Mouse (Mus musculus): Measurements from ENCODE around the gene Thra.

DNA sequence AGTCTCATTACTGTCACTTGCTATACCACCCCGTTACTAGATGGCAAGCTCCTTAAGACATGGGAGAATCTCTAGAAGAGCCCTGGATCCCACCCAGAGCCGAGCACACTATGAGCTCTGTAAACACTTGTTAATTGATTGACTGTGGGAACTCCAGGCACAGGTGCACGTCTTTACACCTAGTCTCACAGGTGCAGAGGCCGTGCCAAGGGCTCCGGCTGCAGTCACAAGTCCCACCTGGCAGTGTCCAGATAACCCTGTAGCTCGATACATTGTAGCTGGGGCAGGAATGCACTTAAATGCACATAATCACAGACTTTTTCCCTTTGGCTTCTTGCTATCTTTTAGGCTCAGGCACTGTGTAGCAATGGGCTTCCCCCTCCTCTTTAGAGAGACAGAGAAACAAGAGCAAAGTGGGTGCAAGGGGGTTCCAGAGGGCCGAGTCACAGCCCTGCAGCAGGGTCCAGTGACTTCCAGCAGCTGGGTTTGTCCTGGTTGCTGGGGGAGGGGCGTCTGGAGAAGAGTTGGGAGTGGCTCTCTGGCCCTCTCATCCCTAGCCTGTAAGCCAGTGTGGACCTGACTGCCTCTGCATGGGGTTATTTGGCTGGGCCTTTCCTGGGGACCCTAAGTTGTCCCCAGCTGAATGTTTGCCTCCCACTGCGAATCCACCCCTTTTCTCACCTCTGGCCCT is 3.4 kb downstream of the Thra start:
- TF ChIP-seq CHD2 (IDR thresholded peaks at IDR 0.05; ENCODE audit: low read length), result no peak
- no peak for TF ChIP-seq EP300 (IDR thresholded peaks at IDR 0.05; ENCODE audit: low read depth in 1 of 2, low read length in 2 of 2)
- no peak for TF ChIP-seq MAFK (IDR thresholded peaks at IDR 0.05; ENCODE audit: borderline replicate concordance, low read depth, low read length)
- TF ChIP-seq CTCF (IDR thresholded peaks at IDR 0.05 in 2 of 3, conservative IDR thresholded peaks at IDR 0.05 in 1 of 3; ENCODE audit: control insufficient read depth in 1 of 3, insufficient read depth in 1 of 3, low read depth in 2 of 3, low read length in 3 of 3, poor library complexity in 1 of 3, severe bottlenecking in 1 of 3), result no peak
- TF ChIP-seq ZMIZ1 (IDR thresholded peaks at IDR 0.05; ENCODE audit: low read depth, low read length), result no peak
- TF ChIP-seq GABPA (IDR thresholded peaks at IDR 0.05; ENCODE audit: low read depth, low read length), result no peak
- TF ChIP-seq POLR2A (IDR thresholded peaks at IDR 0.05; ENCODE audit: control insufficient read depth in 1 of 2, insufficient read depth in 1 of 2, low read depth in 1 of 2, low read length in 2 of 2, poor library complexity in 1 of 2), result no peak
- no peak for TF ChIP-seq GATA1 (IDR thresholded peaks at IDR 0.05; ENCODE audit: low read depth, low read length)
- TF ChIP-seq CHD1 (IDR thresholded peaks at IDR 0.05; ENCODE audit: low read depth, low read length), result no peak
- no peak for TF ChIP-seq RAD21 (IDR thresholded peaks at IDR 0.05; ENCODE audit: low read depth, low read length)
- TF ChIP-seq MEF2A (IDR thresholded peaks at IDR 0.05; ENCODE audit: extremely low read depth, insufficient replicate concordance, low read depth, low read length, poor library complexity, severe bottlenecking), result no peak

All from MEL (cell line).